Comparison of ENCODE assay signal across 16 mouse cellular contexts in genomic region chr17:74274471-74274870, GRCm38 (mm10). TPM values are rescaled to one million over a fixed set of nuclear protein-coding genes. Genes with fewer than 3 reads are reported as not detected.
DNase-seq lines count a peak whose midpoint lies in the region.
"Had no signal": no experiment of that assay in that cellular context is flagged by ENCODE, and none has a peak within 500 bp of the region (broad histone marks: within the 10 kb centered on the region; RNA-seq: fewer than 3 reads in every experiment).

No protein-coding gene starts in this region.

- intact Hi-C loops in heart, postnatal 36 days (cut with DNase I), result no loop called here

- peak; percentile 25 for DNase-seq in heart, adult 11 months
- no peak for DNase-seq in heart, postnatal 36 days
- DNase-seq in kidney, postnatal 36 days, result peak; percentile 23 to 30
- DNase-seq in kidney, adult 11 months, result no peak
- DNase-seq in CD4-positive, CD25-positive, alpha-beta regulatory T cell, adult 2 months (ENCODE audit: low read depth, low spot score), result peak; percentile 37
- DNase-seq in layer of hippocampus, adult 9-11 months, result no peak
- DNase-seq: adrenal gland, adult 8-10 months; adrenal gland, postnatal 25 days; cerebellum, adult 11-12 months; cerebellum, adult 8-10 months; cerebellum, postnatal 10 days; cerebellum, postnatal 36 days; embryo, embryonic 11 days; gastrocnemius, postnatal 25 days; heart, adult 2 months; heart, postnatal 14 days had no signal

RNA-seq across cellular contexts. Expression of gene Memo1, which starts 20.9 kb away (rescaled TPM):
- 10 to 100 TPM; 64.4 to 72.6 TPM for total RNA-seq in heart, postnatal 36 days (2021)

RNA-seq across cellular contexts. Expression of gene Dpy30, which starts 49.3 kb away (rescaled TPM):
- total RNA-seq in heart, postnatal 36 days (2021), result 10 to 100 TPM; 45.5 to 48.9 TPM

Comparison
In these comparisons a context has a peak if more than half of its experiments do, and no peak if none do; other contexts are left out.
1. DNase-seq: peak in heart, adult 11 months (single experiment), kidney, postnatal 36 days (2 of 2) and CD4-positive, CD25-positive, alpha-beta regulatory T cell, adult 2 months (single experiment); none in heart, postnatal 36 days (0 of 2), kidney, adult 11 months (single experiment) and layer of hippocampus, adult 9-11 months (single experiment).